ENCODE assay signal across 8 mouse cellular contexts in the genomic region with DNA sequence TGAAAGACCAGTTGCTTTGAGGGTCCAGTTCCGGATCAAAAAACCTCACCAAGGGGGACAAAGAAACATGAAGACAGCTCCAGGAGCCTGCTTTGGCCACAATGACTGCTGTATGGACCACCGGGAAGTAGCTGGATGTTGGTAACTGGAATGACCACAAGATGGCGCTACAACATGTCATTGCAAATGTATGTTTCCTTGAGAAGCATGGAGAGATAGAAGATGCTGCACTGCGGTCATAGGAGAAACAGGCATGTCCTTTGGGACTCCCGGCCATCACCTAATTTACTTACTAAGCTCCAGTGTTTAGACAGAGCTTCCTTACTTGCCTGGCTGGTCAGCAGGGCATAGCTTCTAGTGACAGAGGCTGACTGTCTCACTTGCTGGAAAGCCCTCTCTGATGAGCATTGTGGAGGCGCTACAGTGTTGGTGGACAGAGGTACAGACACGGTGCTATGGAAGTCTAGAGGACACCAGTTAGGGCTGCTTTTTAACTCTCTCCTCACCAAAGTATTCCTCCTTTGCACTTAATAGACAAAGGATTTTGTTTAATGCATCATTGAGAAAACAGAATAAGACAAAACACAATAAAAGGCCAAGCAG.
DNase-seq lines count a peak whose midpoint lies in the region; ATAC-seq lines count a peak whose summit lies in the region.
"Had no signal": no experiment of that assay in that cellular context is flagged by ENCODE, and none has a peak within 500 bp of the region (broad histone marks: within the 10 kb centered on the region; RNA-seq: fewer than 3 reads in every experiment).

No protein-coding gene starts in this region.

- H3K4me2 ChIP-seq in midbrain, embryonic 12.5 days (replicated peaks), result no peak overlapping the region

- H3K9ac ChIP-seq in midbrain, embryonic 12.5 days (replicated peaks), result no peak overlapping the region

- H3K4me1 ChIP-seq in midbrain, embryonic 12.5 days, result 0 out of 2 replicates have a peak, but pooled peaks cover 2% of the 10 kb centered on the region

- no peaks in the 10 kb centered on the region for H3K27me3 ChIP-seq in midbrain, embryonic 12.5 days

- H3K36me3 ChIP-seq in midbrain, embryonic 12.5 days, result no peaks in the 10 kb centered on the region

- peak; percentile 29 for DNase-seq in T-cell, adult 2 months (ENCODE audit: low spot score)
- peak; percentile 80 for DNase-seq in cerebellum, adult 8-10 months
- peak; percentile 45 to 77 for DNase-seq in frontal cortex, postnatal 10 days (ENCODE audit: low spot score in 2 of 2)
- DNase-seq in hindlimb bud, embryonic 11.5 days (ENCODE audit: extremely low spot score, low read depth, low spot score), result peak; percentile 72
- peak; percentile 71 to 82 for DNase-seq in left cerebral cortex, adult 18-20 months (ENCODE audit: low spot score in 2 of 2)
- DNase-seq in spleen, adult 12 weeks (ENCODE audit: low spot score), result peak; percentile 47

- 15% methylated on average over 7 of the region's 7 CpGs for WGBS in midbrain, embryonic 12.5 days

- H3K4me3 ChIP-seq in midbrain, embryonic 12.5 days, result no peak overlapping the region
- H3K4me3 ChIP-seq: myocyte had no signal

- no peaks in the 10 kb centered on the region for H3K9me3 ChIP-seq in midbrain, embryonic 12.5 days

- H3K27ac ChIP-seq in midbrain, embryonic 12.5 days (replicated peaks), result no peak overlapping the region

- ATAC-seq in midbrain, embryonic 12.5 days (ENCODE audit: low FRiP score, low read depth), result peak; percentile 66

Comparison
In these comparisons a context has a peak if more than half of its experiments do, and no peak if none do; other contexts are left out.
1. DNase-seq: peak in every context shown above with its lines; median percentile 80 in cerebellum, adult 8-10 months; 76 in left cerebral cortex, adult 18-20 months; 72 in hindlimb bud, embryonic 11.5 days; 61 in frontal cortex, postnatal 10 days; 47 in spleen, adult 12 weeks; 29 in T-cell, adult 2 months.